Mouse (Mus musculus) neutrophil, adult 5-6 weeks (primary cell): ENCODE results near the gene Stk40. TPM values are rescaled to one million over a fixed set of nuclear protein-coding genes. Genes with fewer than 3 reads are reported as not detected.
A peak's percentile ranks its signal among the peaks of the same experiment; 100 is the strongest.

Experiments used
- ATAC-seq: fragments of 151-379, 151-347 bp; 2 replicates; pipeline ENCODE4 v1.8.0; 2017; ENCODE audit warnings: mild to moderate bottlenecking, moderate TSS enrichment; ENCODE audit not compliant: insufficient number of reproducible peaks, poor library complexity, low FRiP score, severe bottlenecking; ENCODE audit errors: extremely low read depth
- total RNA-seq: library from RNA; stranded (forward); fragments of 200-1000 nt; gene quantifications from 2 replicates; pipeline ENCODE4 v1.2.3, GENCODE M21; 2017

Gene Stk40
- total RNA-seq, 1 experiment from 2014 or later = 65.2 TPM

DNA sequence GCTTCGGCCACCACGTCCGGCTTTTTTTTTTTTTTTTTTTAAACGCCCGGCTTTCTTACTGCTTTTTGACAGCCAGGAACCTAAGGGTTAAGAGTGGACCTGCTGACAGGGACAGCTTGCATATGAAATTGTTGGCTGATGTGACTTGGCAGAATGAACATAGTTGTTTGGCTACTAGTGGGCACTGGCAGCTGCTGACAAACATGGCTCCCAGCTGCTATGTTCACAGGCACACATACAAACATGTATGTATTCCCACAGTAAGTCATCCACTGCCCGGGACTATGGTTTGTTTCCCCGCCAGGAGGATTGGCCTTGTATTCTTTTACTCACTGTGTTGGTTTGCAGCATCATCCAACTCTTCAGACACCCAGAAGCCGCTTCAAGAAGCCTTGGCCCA is 13.4 kb downstream of the Stk40 start:
- no peak for ATAC-seq

DNA sequence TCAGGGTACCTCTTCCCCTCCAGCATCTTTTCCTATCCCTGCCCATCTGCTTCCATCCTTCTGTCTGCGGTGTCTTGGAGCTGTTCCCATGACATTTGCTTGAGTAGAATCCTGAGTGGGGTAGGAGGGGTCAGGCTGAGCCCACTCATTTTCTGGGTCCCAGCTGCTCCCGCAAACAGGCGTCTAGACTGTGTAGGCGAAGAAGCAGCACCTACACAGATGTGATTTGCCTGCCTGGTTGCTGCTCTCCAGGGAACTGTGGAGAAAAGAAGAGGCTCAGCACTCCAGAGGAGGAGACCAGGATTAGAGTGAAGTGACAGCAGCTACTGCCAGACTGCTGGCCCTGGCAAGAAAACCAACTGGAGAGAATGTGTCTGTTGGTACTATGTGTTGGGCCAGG is 14.9 kb downstream of the Stk40 start:
- no peak for ATAC-seq

GRCm38 (mm10) chr4:126119051-126119450 is 15.3 kb downstream of the Stk40 start:
- ATAC-seq = no peak

DNA sequence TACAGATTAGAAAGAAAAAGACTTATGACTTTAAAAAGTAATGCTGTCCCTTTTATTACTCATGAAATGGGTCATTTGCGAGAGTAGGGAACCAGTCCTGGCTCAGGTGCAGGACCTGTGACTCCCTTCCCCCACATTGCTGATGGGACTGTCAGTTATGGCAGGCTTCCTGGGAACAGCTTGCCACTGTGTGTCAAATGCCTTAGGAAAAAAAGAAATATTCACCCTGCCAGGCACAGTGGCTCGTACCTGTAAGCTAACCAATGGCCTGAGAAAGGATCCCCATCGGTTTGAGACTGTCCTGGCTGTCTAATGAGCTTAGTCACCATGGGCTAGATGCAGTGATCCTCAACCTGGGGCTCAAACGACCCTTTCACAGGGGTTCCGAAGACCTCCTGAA is 16.3 kb downstream of the Stk40 start:
- no peak for ATAC-seq

DNA sequence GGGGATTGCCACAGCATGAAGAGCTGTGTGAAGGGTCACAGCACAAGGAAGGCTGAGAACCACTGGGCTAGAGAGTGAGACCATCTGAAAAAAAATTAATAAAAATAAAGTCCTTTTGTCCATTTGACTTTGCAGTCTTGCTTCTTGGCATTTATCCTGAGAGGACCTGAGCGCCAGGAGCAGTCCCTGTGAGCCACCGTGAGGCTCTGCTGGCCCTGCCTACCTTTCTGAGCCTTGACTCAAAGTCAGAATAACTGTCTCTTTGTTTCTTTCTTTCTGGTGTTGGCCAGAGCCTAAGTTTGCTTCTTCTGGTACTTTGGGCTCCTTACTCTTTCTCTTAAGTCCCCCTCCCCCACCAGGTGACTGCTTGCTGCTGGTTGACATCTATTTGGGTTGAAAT is 16.7 kb downstream of the Stk40 start:
- no peak for ATAC-seq

DNA sequence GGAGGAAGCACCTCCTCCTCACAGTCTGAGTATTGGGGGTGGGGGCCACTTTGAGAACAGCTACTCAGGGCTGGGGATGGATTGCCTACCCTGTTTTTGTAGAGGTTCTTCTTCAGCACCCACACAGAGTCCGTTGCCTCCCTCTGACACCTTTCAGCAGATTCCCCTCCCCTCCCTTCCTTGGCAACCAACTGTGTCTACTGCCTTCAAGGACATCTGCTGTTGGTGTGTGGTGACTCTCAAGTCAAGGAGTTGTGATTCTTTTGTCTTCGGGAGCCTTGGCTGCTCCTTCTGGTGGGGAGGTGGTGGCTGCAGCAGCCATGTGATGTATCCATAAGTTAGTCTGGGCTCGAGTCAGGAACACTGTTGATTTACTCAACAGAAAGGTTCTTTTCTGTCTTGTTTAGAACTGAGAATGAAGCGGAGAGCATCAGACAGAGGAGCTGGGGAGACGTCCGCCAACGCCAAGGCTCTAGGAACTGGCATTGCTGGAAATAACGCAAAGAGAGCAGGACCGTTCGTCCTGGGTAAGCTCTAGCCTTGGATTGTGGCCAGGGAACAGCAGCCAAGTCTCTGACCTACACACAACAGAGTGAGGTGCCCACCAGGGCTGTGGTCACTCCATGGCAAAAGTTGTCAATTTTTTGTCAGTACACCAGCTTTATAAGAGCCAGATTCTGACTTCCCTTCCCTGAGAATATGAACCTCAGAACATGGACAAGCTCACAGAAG is 19.7 kb downstream of the Stk40 start:
- ATAC-seq = no peak

DNA sequence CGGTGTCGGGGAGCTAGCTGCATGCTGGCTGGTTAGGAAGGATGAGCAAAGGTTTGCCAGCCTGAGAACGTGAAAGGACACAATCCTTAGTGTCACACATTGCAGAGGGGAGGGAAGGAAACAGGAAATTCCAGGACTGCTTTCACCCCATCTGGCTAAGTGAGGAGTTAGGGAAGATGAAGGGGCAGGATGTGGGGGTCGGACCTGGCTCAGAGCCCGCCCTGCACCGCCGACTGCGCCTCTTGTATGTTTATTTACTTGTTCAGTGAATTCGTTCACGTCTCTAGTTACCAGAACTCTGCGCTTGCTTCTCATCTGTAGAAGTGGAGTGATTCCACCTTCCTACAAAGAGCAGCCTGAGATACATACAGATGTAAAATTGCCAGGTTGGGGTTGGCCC is 26.7 kb downstream of the Stk40 start:
- ATAC-seq = no peak

- ATAC-seq = peak; percentile 74
These were observed 27.7 kb downstream of the Stk40 start for GRCm38 (mm10) chr4:126131290-126132121.

GRCm38 (mm10) chr4:126132636-126133264 is 29.0 kb downstream of the Stk40 start:
- ATAC-seq = no peak

GRCm38 (mm10) chr4:126134236-126134635 is 30.5 kb downstream of the Stk40 start:
- ATAC-seq = no peak

- no peak for ATAC-seq
These were observed 30.9 kb downstream of the Stk40 start for GRCm38 (mm10) chr4:126134639-126135038.

- no peak for ATAC-seq
These were observed 34.0 kb downstream of the Stk40 start for GRCm38 (mm10) chr4:126137773-126138172.

DNA sequence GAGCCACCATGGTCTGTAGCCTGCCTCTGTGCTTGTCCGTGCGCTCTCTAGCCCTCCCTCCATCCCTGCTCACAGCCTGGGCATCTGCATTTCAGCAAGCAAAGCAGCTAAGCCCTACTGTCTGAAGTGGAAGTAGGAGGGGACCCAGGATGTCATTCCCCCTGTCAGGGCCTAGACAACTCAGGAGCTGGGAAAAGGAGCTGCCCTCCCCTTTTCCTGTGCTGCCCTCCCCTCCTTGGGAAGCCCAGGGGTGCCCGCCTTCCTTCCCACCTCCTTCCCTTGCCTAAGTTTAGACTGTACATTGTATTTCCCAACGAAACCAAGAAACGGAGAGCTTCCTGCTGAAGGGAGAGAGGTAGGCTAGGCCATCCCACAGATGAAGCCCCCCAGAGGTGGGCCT is 37.3 kb downstream of the Stk40 start:
- no peak for ATAC-seq

- no peak for ATAC-seq
These were observed 41.6 kb downstream of the Stk40 start for GRCm38 (mm10) chr4:126145396-126145795.

DNA sequence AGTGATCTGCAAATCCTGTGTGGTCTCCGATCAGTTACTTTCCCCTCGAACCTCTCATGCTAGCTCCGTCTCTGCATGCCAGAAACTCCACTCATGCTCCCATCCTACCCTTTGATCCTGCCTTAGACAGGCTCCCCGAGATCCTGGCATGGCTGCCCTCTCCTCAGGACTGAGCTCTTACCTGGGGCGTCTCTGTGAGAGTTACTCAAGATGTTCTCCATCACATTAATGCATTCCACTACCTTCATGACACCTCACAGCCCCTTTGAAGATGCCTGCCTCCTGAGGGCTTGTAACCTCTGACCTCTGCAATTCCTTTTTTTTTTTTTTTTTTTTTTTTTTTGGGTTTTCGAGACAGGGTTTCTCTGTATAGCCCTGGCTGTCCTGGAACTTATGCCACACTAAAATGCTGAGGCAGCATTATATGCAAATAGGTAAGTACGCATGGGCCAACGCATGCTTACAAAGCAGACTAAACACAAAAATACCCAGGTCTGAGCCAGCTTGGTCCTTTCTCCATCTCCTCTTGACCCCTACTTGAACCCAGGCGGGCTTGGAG is 43.3 kb downstream of the Stk40 start:
- no peak for ATAC-seq

DNA sequence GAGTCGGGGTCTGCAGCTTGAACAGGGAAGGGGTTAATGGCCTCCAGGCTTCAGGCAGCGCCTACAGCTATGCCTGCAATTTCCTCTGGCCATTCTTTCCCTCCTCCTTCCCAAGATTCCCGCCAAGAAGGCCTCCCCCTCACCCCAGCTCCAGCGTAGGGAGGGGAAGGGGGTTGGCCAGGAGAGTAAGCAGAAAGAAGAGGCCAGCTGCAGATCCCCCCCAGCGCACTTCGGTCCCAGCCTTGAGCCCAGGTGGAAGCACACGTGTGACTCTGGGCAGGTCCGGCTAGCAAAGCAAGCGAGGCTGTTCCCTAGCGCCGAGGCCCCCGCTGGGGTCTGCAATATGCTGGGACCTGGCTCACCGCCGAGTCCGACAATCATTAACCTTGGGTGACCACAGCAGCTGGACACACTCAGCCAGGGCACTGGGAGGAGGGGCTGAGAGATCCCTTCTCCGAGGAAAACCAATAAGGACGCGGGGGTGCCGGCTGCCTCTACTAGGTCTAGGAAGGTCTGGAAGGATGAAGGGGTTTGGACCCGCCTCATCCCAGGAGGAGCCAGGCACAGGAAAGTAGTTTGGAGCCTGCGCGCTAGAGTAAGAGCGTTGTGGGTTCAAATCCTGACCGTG is 43.9 kb downstream of the Stk40 start, which contains the start of gene Eva1b:
Gene Eva1b, plus strand, starts transcription at position 212 of the 628 bp plus-strand sequence.
- ATAC-seq = no peak

- ATAC-seq = peak; percentile 30; the same call in 1 of the 2 replicates
These were observed 44.6 kb downstream of the Stk40 start for GRCm38 (mm10) chr4:126148161-126148961.

DNA sequence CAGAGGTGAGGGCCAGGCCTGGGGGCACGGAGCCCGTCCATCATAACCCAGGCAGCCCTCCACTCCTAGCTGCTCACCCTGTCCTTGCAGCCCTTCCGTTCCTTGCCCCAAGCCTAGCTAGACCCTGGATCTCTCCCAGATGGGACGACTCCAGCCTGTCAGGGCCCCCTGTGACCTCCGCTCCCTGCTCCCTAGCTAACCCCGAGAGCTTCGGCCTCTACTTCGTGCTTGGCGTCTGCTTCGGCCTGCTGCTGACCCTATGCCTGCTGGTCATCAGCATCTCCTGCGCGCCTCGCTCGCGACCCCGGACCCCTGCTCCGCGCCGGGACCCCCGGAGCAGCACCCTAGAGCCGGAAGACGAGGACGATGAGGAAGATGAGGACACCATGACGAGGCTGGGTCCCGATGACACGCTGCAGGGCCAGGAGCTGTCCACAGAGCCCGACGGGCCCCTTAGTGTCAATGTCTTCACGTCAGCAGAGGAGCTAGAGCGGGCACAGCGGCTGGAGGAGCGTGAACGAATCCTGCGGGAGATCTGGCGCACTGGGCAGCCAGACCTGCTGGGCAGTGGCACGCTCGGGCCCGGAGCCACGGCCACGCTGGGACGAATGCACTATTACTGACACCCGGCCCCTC is 45.4 kb downstream of the Stk40 start:
- no peak for ATAC-seq
